In the genomic region with DNA sequence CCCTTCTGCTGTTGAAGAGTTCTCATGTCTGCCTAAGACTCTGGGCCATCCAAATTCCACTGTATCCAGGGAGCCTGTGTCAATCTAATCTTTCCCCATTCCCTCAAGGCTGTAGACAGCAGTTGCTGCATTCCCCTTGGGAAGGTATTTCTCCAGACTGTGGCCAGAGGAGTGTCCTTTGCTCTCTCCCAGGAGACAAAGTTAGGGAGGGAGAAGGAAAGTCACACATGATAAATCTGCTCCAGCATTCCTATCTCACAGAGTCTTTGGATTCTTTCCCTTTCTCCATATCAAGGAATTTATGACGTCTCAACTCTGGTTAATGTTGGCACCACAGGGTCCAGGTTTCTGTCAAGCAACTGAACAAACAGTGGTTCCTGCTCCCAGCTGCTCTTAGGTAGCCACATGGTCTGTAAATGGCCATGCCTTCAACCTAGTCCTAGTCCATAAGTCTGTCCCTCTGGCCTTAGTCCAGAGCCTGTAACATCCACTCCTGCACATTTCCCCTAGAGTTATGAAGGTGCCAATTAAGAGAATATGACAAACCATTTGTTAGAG, we compare ENCODE assay signal across 18 mouse cellular contexts.
DNase-seq lines count a peak whose midpoint lies in the region; ATAC-seq and TF ChIP-seq lines count a peak whose summit lies in the region.
"Had no signal": no experiment of that assay in that cellular context is flagged by ENCODE, and none has a peak within 500 bp of the region (broad histone marks: within the 10 kb centered on the region; RNA-seq: fewer than 3 reads in every experiment).

No protein-coding gene starts in this region.

- no peak overlapping the region for H3K27ac ChIP-seq in kidney, postnatal 0 days
- H3K27ac ChIP-seq in heart, embryonic 10.5 days = peak overlapping the region; percentile 3; the same call in 1 of the 2 replicates
- no peak overlapping the region for H3K27ac ChIP-seq in neural tube, embryonic 15.5 days (replicated peaks)
- H3K27ac ChIP-seq: forebrain, embryonic 13.5 days; limb, embryonic 12.5 days; liver, embryonic 14.5 days; neural tube, embryonic 13.5 days had no signal

- no peaks in the 10 kb centered on the region for H3K27me3 ChIP-seq in kidney, postnatal 0 days (ENCODE audit: insufficient read depth, low read length)
- H3K27me3 ChIP-seq in heart, embryonic 10.5 days (ENCODE audit: insufficient read depth, poor library complexity, severe bottlenecking) = no peaks in the 10 kb centered on the region
- no peaks in the 10 kb centered on the region for H3K27me3 ChIP-seq in neural tube, embryonic 15.5 days (replicated peaks)
- H3K27me3 ChIP-seq: forebrain, embryonic 13.5 days; limb, embryonic 12.5 days; neural tube, embryonic 13.5 days had no signal

- peak; percentile 72 for DNase-seq in kidney, postnatal 0 days (ENCODE audit: low spot score)
- DNase-seq in kidney, postnatal 10 days = no peak
- peak; percentile 53 for DNase-seq in adipocyte (ENCODE audit: low spot score)
- no peak for DNase-seq in heart, embryonic 10.5 days (ENCODE audit: low spot score)
- DNase-seq in heart, postnatal 14 days = peak; percentile 36 to 38
- no peak for DNase-seq in left cerebral cortex, adult 18-20 months (ENCODE audit: low spot score in 2 of 2)
- no peak for DNase-seq in spleen, postnatal 10 days (ENCODE audit: low spot score in 2 of 2)
- DNase-seq: adrenal gland, postnatal 25 days; cerebellum, postnatal 14 days; layer of hippocampus, postnatal 36 days; spleen, adult 18-20 months; thymus, postnatal 25 days had no signal

- no peaks in the 10 kb centered on the region for H3K36me3 ChIP-seq in kidney, postnatal 0 days (ENCODE audit: insufficient read depth, low read length)
- H3K36me3 ChIP-seq in heart, embryonic 10.5 days = no peaks in the 10 kb centered on the region
- no peaks in the 10 kb centered on the region for H3K36me3 ChIP-seq in neural tube, embryonic 15.5 days
- H3K36me3 ChIP-seq: G1E; limb, embryonic 12.5 days; neural tube, embryonic 13.5 days had no signal

- H3K9me3 ChIP-seq in kidney, postnatal 0 days (replicated peaks; ENCODE audit: low read length) = no peaks in the 10 kb centered on the region
- H3K9me3 ChIP-seq in heart, embryonic 10.5 days = no peaks in the 10 kb centered on the region
- no peaks in the 10 kb centered on the region for H3K9me3 ChIP-seq in neural tube, embryonic 15.5 days (replicated peaks)
- H3K9me3 ChIP-seq: forebrain, embryonic 13.5 days; limb, embryonic 12.5 days; neural tube, embryonic 13.5 days had no signal

- intact Hi-C loops in heart, postnatal 14 days (cut with DNase I) = no loop called here

- H3K4me1 ChIP-seq in kidney, postnatal 0 days (replicated peaks; ENCODE audit: insufficient read depth, low read length) = no peaks in the 10 kb centered on the region
- H3K4me1 ChIP-seq in heart, embryonic 10.5 days = peaks cover 7% of the 10 kb centered on the region; the same call in 1 of the 2 replicates
- no peaks in the 10 kb centered on the region for H3K4me1 ChIP-seq in neural tube, embryonic 15.5 days
- H3K4me1 ChIP-seq: forebrain, embryonic 13.5 days; limb, embryonic 12.5 days; neural tube, embryonic 13.5 days had no signal

- H3K4me2 ChIP-seq in kidney, postnatal 0 days (ENCODE audit: low read length) = no peak overlapping the region
- no peak overlapping the region for H3K4me2 ChIP-seq in neural tube, embryonic 15.5 days
- H3K4me2 ChIP-seq: forebrain, embryonic 13.5 days; limb, embryonic 12.5 days; neural tube, embryonic 13.5 days had no signal

- 21% methylated on average over 1 of the region's 1 CpGs for WGBS in kidney, postnatal 0 days
- WGBS in heart, embryonic 10.5 days = 17% methylated on average over 1 of the region's 1 CpGs
- 88% methylated on average over 1 of the region's 1 CpGs for WGBS in neural tube, embryonic 15.5 days

- no peak overlapping the region for H3K4me3 ChIP-seq in kidney, postnatal 0 days (replicated peaks; ENCODE audit: low read depth, low read length)
- H3K4me3 ChIP-seq in heart, embryonic 10.5 days = no peak overlapping the region
- no peak overlapping the region for H3K4me3 ChIP-seq in neural tube, embryonic 15.5 days (replicated peaks)
- H3K4me3 ChIP-seq: forebrain, embryonic 13.5 days; limb, embryonic 12.5 days; neural tube, embryonic 13.5 days had no signal

- peak; percentile 49 for ATAC-seq in kidney, postnatal 0 days (replicated peaks; ENCODE audit: low FRiP score, low read depth)
- ATAC-seq in neural tube, embryonic 15.5 days (ENCODE audit: low FRiP score) = no peak
- ATAC-seq: forebrain, embryonic 13.5 days had no signal

- no peak overlapping the region for H3K9ac ChIP-seq in kidney, postnatal 0 days (ENCODE audit: low read depth, low read length)
- H3K9ac ChIP-seq in neural tube, embryonic 15.5 days (replicated peaks) = no peak overlapping the region
- H3K9ac ChIP-seq: forebrain, embryonic 13.5 days; limb, embryonic 12.5 days; liver, embryonic 14.5 days; neural tube, embryonic 13.5 days had no signal

- TF ChIP-seq CTCF in kidney, postnatal 0 days (IDR thresholded peaks at IDR 0.05; ENCODE audit: low read depth) = no peak

Comparison
In these comparisons a context has a peak if more than half of its experiments do, and no peak if none do; other contexts are left out.
1. DNase-seq: peak in kidney, postnatal 0 days (single experiment), adipocyte (single experiment) and heart, postnatal 14 days (2 of 2); none in kidney, postnatal 10 days (single experiment), heart, embryonic 10.5 days (single experiment), left cerebral cortex, adult 18-20 months (0 of 2) and spleen, postnatal 10 days (0 of 2).